Mouse (Mus musculus) neural tube, embryonic 10.5 days (tissue): ENCODE measurements around the gene Olfr97.

Source experiments
- DNase-seq: peaks from one replicate; pipeline ENCODE4 v3.0.0-alpha.2; 2017; ENCODE audit warnings: low spot score; ENCODE audit errors: extremely low spot score

The Olfr97 gene

DNA sequence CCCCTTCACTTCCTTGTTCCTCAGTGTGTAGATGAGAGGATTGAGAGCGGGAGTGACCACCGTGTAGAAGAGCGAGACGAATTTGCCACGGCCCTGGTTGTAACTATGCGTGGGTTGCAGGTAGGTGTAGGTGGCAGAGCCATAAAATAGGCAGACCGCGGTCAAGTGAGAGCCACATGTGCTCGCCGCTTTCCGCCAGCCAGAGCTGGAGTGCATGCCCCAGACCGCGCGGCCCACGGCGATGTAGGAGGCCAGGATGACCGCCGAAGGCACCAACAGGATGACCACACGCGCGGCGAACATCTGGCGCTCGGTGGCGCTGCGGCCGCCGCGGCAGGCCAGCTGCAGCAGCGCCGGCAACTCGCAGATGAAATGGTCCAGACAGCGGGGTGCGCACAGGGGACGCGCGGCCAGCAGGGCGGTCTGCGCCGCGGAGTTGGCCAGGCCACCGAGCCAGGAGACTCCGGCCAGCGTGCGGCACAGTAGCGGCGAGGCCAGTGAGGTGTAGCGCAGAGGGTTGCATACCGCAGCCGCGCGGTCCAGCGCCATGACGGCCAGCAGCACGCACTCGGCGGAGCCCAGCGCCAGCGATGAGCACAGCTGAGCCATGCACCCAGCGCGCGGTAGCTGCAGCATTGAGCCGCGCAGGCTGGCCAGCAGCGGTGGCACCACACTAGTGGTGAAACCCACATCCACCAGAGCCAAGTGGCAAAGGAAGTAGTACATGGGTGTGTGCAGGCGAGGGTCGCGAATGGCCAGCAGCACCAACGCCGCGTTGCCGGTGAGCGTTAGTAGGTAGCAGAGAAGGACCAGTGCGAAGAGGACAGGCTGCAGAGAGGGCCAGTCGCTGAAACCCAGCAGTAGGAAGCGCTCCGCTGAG, 40.0 kb downstream of the Olfr97 start:
- DNase-seq, result peak; percentile 75

GRCm38 (mm10) chr17:37194782-37195181, 42.3 kb downstream of the Olfr97 start:
- DNase-seq, result no peak

DNA sequence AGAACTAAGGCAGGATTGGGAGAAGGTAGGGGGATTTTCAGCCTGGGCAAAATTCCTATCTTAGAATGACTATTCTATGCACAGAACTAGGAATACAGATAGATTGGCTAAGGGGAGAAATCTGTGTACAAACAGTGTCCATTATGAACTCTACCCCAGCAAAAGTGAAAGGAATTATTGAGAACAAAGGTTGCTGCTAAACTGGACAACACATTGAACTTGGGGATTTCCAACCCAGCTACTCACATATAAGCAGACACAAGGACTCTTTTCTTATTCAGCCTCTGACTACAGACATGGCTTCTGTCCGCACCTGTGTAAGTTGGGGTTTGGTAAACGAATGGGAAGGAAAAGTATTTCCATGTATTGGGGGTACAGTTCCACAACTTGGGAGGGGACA, 43.5 kb downstream of the Olfr97 start, which contains the start of gene Ubd:
Gene Ubd, plus strand, starts transcription at position 237 of the 400 bp plus-strand sequence.
- DNase-seq, result no peak

- DNase-seq, result no peak
Measured at GRCm38 (mm10) chr17:37193032-37193431, 44.1 kb downstream of the Olfr97 start.

DNA sequence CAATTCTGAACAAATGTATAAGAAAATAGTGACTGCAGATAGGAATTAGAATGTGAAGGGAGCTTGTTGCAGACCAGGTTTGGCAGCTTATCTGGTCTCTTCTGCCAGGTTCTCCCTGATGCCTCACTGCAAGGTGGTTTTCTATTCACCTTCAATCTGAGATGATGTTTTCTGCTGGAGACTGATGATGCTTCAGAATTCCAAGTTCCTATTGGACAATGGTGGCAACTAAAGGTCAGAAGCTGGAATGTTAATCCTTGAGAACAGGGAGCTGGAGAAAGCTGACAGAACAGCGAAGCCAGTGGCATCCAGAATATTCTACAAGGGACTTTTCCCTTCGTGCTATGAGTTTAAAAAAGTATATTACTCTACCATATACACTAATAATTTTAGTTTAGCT, 46.4 kb downstream of the Olfr97 start:
- DNase-seq, result no peak

DNA sequence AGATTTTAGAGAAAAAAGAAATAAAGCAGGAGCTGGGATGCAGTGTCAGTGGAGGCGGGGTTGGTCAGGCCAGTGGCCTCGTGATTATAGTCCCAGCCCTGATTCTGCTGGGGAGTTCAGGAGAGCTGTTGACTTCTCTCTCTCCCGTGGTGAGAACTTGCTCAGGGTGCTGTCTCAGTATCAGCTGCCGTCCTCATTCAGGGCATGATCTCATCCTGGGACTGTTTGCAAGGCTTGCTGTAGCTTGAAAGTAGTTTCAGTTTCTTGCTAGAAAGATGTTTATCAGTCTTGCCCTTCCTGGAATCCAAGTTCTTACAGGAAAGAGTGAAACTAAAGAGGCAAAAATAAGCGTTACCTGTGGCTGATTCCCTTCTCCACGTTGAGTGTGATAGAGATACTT, 51.7 kb downstream of the Olfr97 start:
- no peak for DNase-seq
